ENCODE assay signal across 8 mouse cellular contexts in the genomic region with DNA sequence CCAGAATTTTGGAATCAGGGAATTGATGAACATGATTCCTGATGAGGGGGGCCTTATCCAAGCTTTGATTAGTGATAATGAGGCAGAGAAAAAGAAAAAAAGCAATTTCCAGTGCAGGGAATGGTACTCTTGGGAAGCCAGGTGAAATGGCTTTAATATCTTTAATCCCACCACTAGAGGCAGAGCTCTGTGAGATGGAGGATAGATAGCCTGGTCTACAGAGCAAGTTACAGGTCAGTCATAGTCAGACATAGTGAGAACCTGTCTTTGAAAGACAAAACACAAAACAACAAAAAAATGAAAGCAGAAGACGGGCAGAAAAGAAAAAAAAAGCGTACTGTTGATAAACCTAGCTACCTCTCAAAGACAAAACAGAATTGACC. TPM values are rescaled to one million over a fixed set of nuclear protein-coding genes. Genes with fewer than 3 reads are reported as not detected.
DNase-seq lines count a peak whose midpoint lies in the region; ATAC-seq lines count a peak whose summit lies in the region.

No protein-coding gene starts in this region.

- no peaks in the 10 kb centered on the region for H3K4me1 ChIP-seq in intestine, embryonic 16.5 days (ENCODE audit: control insufficient read depth, insufficient read depth, low read length)
- no peaks in the 10 kb centered on the region for H3K4me1 ChIP-seq in intestine, embryonic 15.5 days (replicated peaks)
- peaks cover 9% of the 10 kb centered on the region for H3K4me1 ChIP-seq in midbrain, embryonic 10.5 days

- H3K9ac ChIP-seq in intestine, embryonic 16.5 days (ENCODE audit: low read depth, low read length), result no peak overlapping the region
- no peak overlapping the region for H3K9ac ChIP-seq in intestine, embryonic 15.5 days

- H3K27me3 ChIP-seq in intestine, embryonic 16.5 days (replicated peaks; ENCODE audit: control insufficient read depth, insufficient read depth, low read length), result no peaks in the 10 kb centered on the region
- no peaks in the 10 kb centered on the region for H3K27me3 ChIP-seq in intestine, embryonic 15.5 days (replicated peaks)
- no peaks in the 10 kb centered on the region for H3K27me3 ChIP-seq in midbrain, embryonic 10.5 days (ENCODE audit: low read depth, poor library complexity, severe bottlenecking)

- peak; percentile 68 for DNase-seq in ES-CJ7 (ENCODE audit: low read depth, low spot score)
- DNase-seq in midbrain, embryonic 10.5 days (ENCODE audit: low spot score), result no peak
- DNase-seq in spleen, postnatal 36 days (ENCODE audit: low spot score in 2 of 2), result no peak
- DNase-seq in left cerebral cortex, adult 18-20 months (ENCODE audit: low spot score in 2 of 2), result no peak
- no peak for DNase-seq in heart, adult 9 months (ENCODE audit: low spot score in 2 of 2)

- no peaks in the 10 kb centered on the region for H3K36me3 ChIP-seq in intestine, embryonic 16.5 days (ENCODE audit: control insufficient read depth, insufficient read depth, low read length)
- no peaks in the 10 kb centered on the region for H3K36me3 ChIP-seq in intestine, embryonic 15.5 days
- no peaks in the 10 kb centered on the region for H3K36me3 ChIP-seq in midbrain, embryonic 10.5 days

- H3K9me3 ChIP-seq in intestine, embryonic 16.5 days (ENCODE audit: control insufficient read depth, low read length), result no peaks in the 10 kb centered on the region
- H3K9me3 ChIP-seq in intestine, embryonic 15.5 days, result no peaks in the 10 kb centered on the region
- H3K9me3 ChIP-seq in midbrain, embryonic 10.5 days (replicated peaks), result no peaks in the 10 kb centered on the region

- H3K27ac ChIP-seq in intestine, embryonic 16.5 days (ENCODE audit: low read length), result no peak overlapping the region
- no peak overlapping the region for H3K27ac ChIP-seq in intestine, embryonic 15.5 days
- peak overlapping the region; percentile 49 for H3K27ac ChIP-seq in midbrain, embryonic 10.5 days (replicated peaks)

- 87% methylated on average over 2 of the region's 2 CpGs for WGBS in intestine, embryonic 16.5 days
- 87% methylated on average over 2 of the region's 2 CpGs for WGBS in intestine, embryonic 15.5 days
- WGBS in midbrain, embryonic 10.5 days, result 73% methylated on average over 2 of the region's 2 CpGs

- no peak overlapping the region for H3K4me2 ChIP-seq in intestine, embryonic 16.5 days (ENCODE audit: low read depth, low read length)
- no peak overlapping the region for H3K4me2 ChIP-seq in intestine, embryonic 15.5 days (replicated peaks)

- no peak overlapping the region for H3K4me3 ChIP-seq in intestine, embryonic 16.5 days (ENCODE audit: low read length)
- no peak overlapping the region for H3K4me3 ChIP-seq in intestine, embryonic 15.5 days (replicated peaks)
- 0 out of 2 replicates have a peak overlapping the region, but pooled peaks have one; percentile 27 for H3K4me3 ChIP-seq in midbrain, embryonic 10.5 days

- 0 out of 2 replicates have a peak, but pooled peaks have one; percentile 63 for ATAC-seq in intestine, embryonic 16.5 days
- no peak for ATAC-seq in intestine, embryonic 15.5 days
- peak; percentile 82 for ATAC-seq in erythroid progenitor cell, adult 5-6 weeks (replicated peaks; ENCODE audit: low FRiP score, poor library complexity, severe bottlenecking)

RNA-seq across cellular contexts. Expression of a gene that starts 17.8 kb away (rescaled TPM):
- 48.4 and 59.1 TPM in 2 replicates for polyA plus RNA-seq in intestine, embryonic 16.5 days (2015; fragmentation: Nextera tagmentation; extraction: Ambion mirVana)
- 66.8 and 69.9 TPM in 2 replicates for polyA plus RNA-seq in intestine, embryonic 15.5 days (2015; fragmentation: Nextera tagmentation; extraction: Ambion mirVana)
- total RNA-seq in erythroid progenitor cell, adult 5-6 weeks (2015; ENCODE audit: low replicate concordance), result 96.0 and 143 TPM in 2 replicates
- 68.2 and 143 TPM in 2 replicates for total RNA-seq in erythroid progenitor cell, adult 5-6 weeks (2017; ENCODE audit: low replicate concordance)
- polyA plus RNA-seq in midbrain, embryonic 10.5 days (2016; fragmentation: Nextera tagmentation; extraction: Ambion mirVana), result 71.6 and 86.7 TPM in 2 replicates
- total RNA-seq in left cerebral cortex, adult 18-20 months (2021), result 10 to 100 TPM; 34.2 to 39.2 TPM

RNA-seq across cellular contexts. Expression of a gene that starts 57.6 kb away (rescaled TPM):
- polyA plus RNA-seq in intestine, embryonic 16.5 days (2015; fragmentation: Nextera tagmentation; extraction: Ambion mirVana), result 121 and 134 TPM in 2 replicates
- 141 and 153 TPM in 2 replicates for polyA plus RNA-seq in intestine, embryonic 15.5 days (2015; fragmentation: Nextera tagmentation; extraction: Ambion mirVana)
- total RNA-seq in erythroid progenitor cell, adult 5-6 weeks (2015; ENCODE audit: low replicate concordance), result 21.4 and 32.4 TPM in 2 replicates
- total RNA-seq in erythroid progenitor cell, adult 5-6 weeks (2017; ENCODE audit: low replicate concordance), result 41.6 and 54.2 TPM in 2 replicates
- polyA plus RNA-seq in midbrain, embryonic 10.5 days (2016; fragmentation: Nextera tagmentation; extraction: Ambion mirVana), result 143 and 171 TPM in 2 replicates
- total RNA-seq in left cerebral cortex, adult 18-20 months (2021), result 10 to 100 TPM; 83.6 to 84.5 TPM
